Mouse (Mus musculus): ENCODE measurements around the gene Dnah6.

Dnah6 gene

GRCm38 (mm10) chr6:73228408-73228807 lies 7.0 kb upstream of the Dnah6 start:
- no peak for DNase-seq (ENCODE audit: low spot score)

- peak; percentile 64 for DNase-seq (ENCODE audit: low spot score)
Observed at GRCm38 (mm10) chr6:73227376-73228158, 6.1 kb upstream of the Dnah6 start.

- DNase-seq (ENCODE audit: low spot score): no peak
Observed at GRCm38 (mm10) chr6:73222841-73223526, 1.5 kb upstream of the Dnah6 start.

GRCm38 (mm10) chr6:73221958-73222735 lies 696 bp upstream of the Dnah6 start:
- DNase-seq (ENCODE audit: low spot score): peak; percentile 53

GRCm38 (mm10) chr6:73211602-73212001 lies 9.8 kb downstream of the Dnah6 start:
- DNase-seq (ENCODE audit: low spot score): no peak

- no peak for DNase-seq (ENCODE audit: low spot score)
Observed at GRCm38 (mm10) chr6:73211036-73211435, 10.4 kb downstream of the Dnah6 start.

- DNase-seq (ENCODE audit: low spot score): no peak
Observed at GRCm38 (mm10) chr6:73210445-73210972, 10.9 kb downstream of the Dnah6 start.

GRCm38 (mm10) chr6:73209598-73209997 lies 11.9 kb downstream of the Dnah6 start:
- no peak for DNase-seq (ENCODE audit: low spot score)

- DNase-seq (ENCODE audit: low spot score): peak; percentile 22
Observed at GRCm38 (mm10) chr6:73204937-73205336, 16.5 kb downstream of the Dnah6 start.

GRCm38 (mm10) chr6:73203724-73204123 lies 17.7 kb downstream of the Dnah6 start:
- no peak for DNase-seq (ENCODE audit: low spot score)

- DNase-seq (ENCODE audit: low spot score): no peak
Observed at GRCm38 (mm10) chr6:73195291-73195690, 26.2 kb downstream of the Dnah6 start.

GRCm38 (mm10) chr6:73190756-73191155 lies 30.7 kb downstream of the Dnah6 start:
- DNase-seq (ENCODE audit: low spot score): no peak

- no peak for DNase-seq (ENCODE audit: low spot score)
Observed at GRCm38 (mm10) chr6:73184276-73184675, 37.2 kb downstream of the Dnah6 start.

GRCm38 (mm10) chr6:73182987-73183386 lies 38.5 kb downstream of the Dnah6 start:
- DNase-seq (ENCODE audit: low spot score): no peak

GRCm38 (mm10) chr6:73182410-73182809 lies 39.0 kb downstream of the Dnah6 start:
- no peak for DNase-seq (ENCODE audit: low spot score)

- DNase-seq (ENCODE audit: low spot score): no peak
Observed at GRCm38 (mm10) chr6:73182006-73182405, 39.4 kb downstream of the Dnah6 start.

- DNase-seq (ENCODE audit: low spot score): no peak
Observed at GRCm38 (mm10) chr6:73175156-73175555, 46.3 kb downstream of the Dnah6 start.

- DNase-seq (ENCODE audit: low spot score): no peak
Observed at GRCm38 (mm10) chr6:73167230-73167629, 54.2 kb downstream of the Dnah6 start.

- DNase-seq (ENCODE audit: low spot score): no peak
Observed at GRCm38 (mm10) chr6:73162958-73163357, 58.5 kb downstream of the Dnah6 start.

GRCm38 (mm10) chr6:73161338-73161737 lies 60.1 kb downstream of the Dnah6 start:
- DNase-seq (ENCODE audit: low spot score): no peak

GRCm38 (mm10) chr6:73155455-73155854 lies 66.0 kb downstream of the Dnah6 start:
- no peak for DNase-seq (ENCODE audit: low spot score)

GRCm38 (mm10) chr6:73153675-73154074 lies 67.8 kb downstream of the Dnah6 start:
- peak; percentile 65 for DNase-seq (ENCODE audit: low spot score)

Measured in c-Kit-positive CD71-positive TER-119-positive erythroid progenitor cells, embryonic 14.5 days (primary cell).